Mouse (Mus musculus): ENCODE results near the gene Ankrd40. TPM values are rescaled to one million over a fixed set of nuclear protein-coding genes. Genes with fewer than 3 reads are reported as not detected.

Gene Ankrd40
- total RNA-seq, 2 experiments from 2014 or later = 127 to 131 TPM

GRCm38 (mm10) chr11:94323271-94323925 is 4.4 kb upstream of the Ankrd40 start:
- no peak for DNase-seq

GRCm38 (mm10) chr11:94324618-94325017 is 3.2 kb upstream of the Ankrd40 start:
- no peak for DNase-seq

- DNase-seq = no peak
Observed at GRCm38 (mm10) chr11:94326961-94327411, 815 bp upstream of the Ankrd40 start.

GRCm38 (mm10) chr11:94328644-94329025 is 834 bp downstream of the Ankrd40 start:
- DNase-seq = no peak

- peak; percentile 57 to 58 for DNase-seq
Observed at GRCm38 (mm10) chr11:94329270-94329891, 1.6 kb downstream of the Ankrd40 start.

GRCm38 (mm10) chr11:94330211-94330610 is 2.4 kb downstream of the Ankrd40 start:
- no peak for DNase-seq

GRCm38 (mm10) chr11:94332726-94333125 is 4.9 kb downstream of the Ankrd40 start:
- DNase-seq = no peak

GRCm38 (mm10) chr11:94334386-94334968 is 6.7 kb downstream of the Ankrd40 start:
- DNase-seq = no peak

- DNase-seq = no peak
Observed at GRCm38 (mm10) chr11:94336551-94336950, 8.8 kb downstream of the Ankrd40 start.

- DNase-seq = no peak
Observed at GRCm38 (mm10) chr11:94338347-94338746, 10.5 kb downstream of the Ankrd40 start.

- DNase-seq = no peak
Observed at GRCm38 (mm10) chr11:94339732-94340585, 12.2 kb downstream of the Ankrd40 start.

- DNase-seq = no peak
Observed at GRCm38 (mm10) chr11:94340948-94341933, 13.4 kb downstream of the Ankrd40 start.

- DNase-seq = no peak
Observed at GRCm38 (mm10) chr11:94342114-94342905, 14.5 kb downstream of the Ankrd40 start.

GRCm38 (mm10) chr11:94343955-94344358 is 16.2 kb downstream of the Ankrd40 start:
- no peak for DNase-seq

GRCm38 (mm10) chr11:94344470-94344869 is 16.7 kb downstream of the Ankrd40 start:
- no peak for DNase-seq

- no peak for DNase-seq
Observed at GRCm38 (mm10) chr11:94345926-94346325, 18.1 kb downstream of the Ankrd40 start.

- DNase-seq = no peak
Observed at GRCm38 (mm10) chr11:94346611-94347010, 18.8 kb downstream of the Ankrd40 start.

GRCm38 (mm10) chr11:94347063-94347575 is 19.3 kb downstream of the Ankrd40 start:
- no peak for DNase-seq

GRCm38 (mm10) chr11:94349839-94350238 is 22.0 kb downstream of the Ankrd40 start:
- no peak for DNase-seq

- no peak for DNase-seq
Observed at GRCm38 (mm10) chr11:94350337-94350736, 22.5 kb downstream of the Ankrd40 start.

Data from layer of hippocampus, postnatal 36 days (tissue).